Mouse (Mus musculus): ENCODE measurements around the gene Cnrip1. TPM values are rescaled to one million over a fixed set of nuclear protein-coding genes. Genes with fewer than 3 reads are reported as not detected.
A peak's percentile ranks its signal among the peaks of the same experiment; 100 is the strongest.
"Not testable (repeated sequence)": the region's sequence is repeated elsewhere in the genome, so short reads cannot be mapped to it uniquely, and the experiment has no call there.

The Cnrip1 gene
- polyA plus RNA-seq, 1 experiment from 2014 or later = 12.7 TPM

DNA sequence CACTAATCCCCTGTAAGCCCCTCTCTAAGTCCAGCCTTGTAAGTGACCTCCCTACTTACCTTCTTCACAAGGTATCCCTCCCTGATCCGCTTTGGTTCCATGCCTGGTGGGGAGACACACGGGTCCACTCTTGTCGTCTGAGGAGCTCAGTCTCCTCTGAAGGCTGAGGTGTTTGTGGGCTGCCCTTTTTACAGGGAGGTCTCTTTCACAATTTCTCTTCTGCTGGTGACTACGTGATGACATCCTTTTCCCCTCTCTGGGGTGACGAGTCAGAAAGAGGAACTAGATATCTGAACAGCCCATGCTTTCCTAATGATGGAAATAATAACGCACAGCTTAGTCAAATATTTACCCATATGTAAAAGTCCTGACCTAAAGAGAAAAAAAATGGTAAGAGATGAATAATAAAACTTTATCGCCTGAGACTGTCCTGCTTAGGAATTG is 42.9 kb upstream of the Cnrip1 start:
- WGBS = 56% methylated on average over 7 of the region's 7 CpGs
- Histone ChIP-seq H3K27ac (replicated peaks in 1 of 2; ENCODE audit: control insufficient read depth in 1 of 2, insufficient read depth in 1 of 2, low read depth in 2 of 2, low read length in 2 of 2) (no peak overlapping the region), H3K9me3 (ENCODE audit: control insufficient read depth, low read length) (no peaks in the 10 kb centered on the region), H3K27me3 (ENCODE audit: control insufficient read depth, insufficient read depth, low read length) (no peaks in the 10 kb centered on the region), H3K9ac (ENCODE audit: low read length) (no peak overlapping the region), H3K4me3 (ENCODE audit: control insufficient read depth in 1 of 2, insufficient read depth in 1 of 2, low read depth in 1 of 2, low read length in 2 of 2) (no peak overlapping the region), H3K4me1 (ENCODE audit: control insufficient read depth in 2 of 2, insufficient read depth in 2 of 2, low read length in 2 of 2) (no peaks in the 10 kb centered on the region), H3K4me2 (ENCODE audit: low read length) (no peak overlapping the region), H3K36me3 (ENCODE audit: control insufficient read depth, insufficient read depth, low read length) (no peaks in the 10 kb centered on the region)
- no peak for ATAC-seq (ENCODE audit: insufficient number of reproducible peaks, insufficient read depth, low FRiP score, low read depth)

DNA sequence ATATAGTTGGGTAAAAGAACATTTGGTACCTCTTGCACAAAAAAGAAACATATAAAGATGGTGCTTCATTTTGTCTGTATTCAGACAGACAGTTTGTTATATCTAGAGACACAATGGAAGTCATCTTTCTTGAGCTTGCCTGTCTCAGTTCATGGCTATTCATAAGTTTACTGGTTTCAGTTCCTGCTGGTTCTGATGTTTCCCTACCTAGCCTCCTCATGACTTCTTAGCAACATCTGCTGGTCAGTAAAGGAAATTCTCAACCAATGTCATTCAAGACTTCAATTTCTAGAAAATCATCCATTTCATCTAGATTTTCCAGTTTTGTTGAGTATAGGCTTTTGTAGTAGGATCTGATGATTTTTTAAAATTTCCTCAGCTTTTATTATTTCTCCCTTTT is 38.4 kb upstream of the Cnrip1 start:
- no peak overlapping the region for H3K9ac ChIP-seq (ENCODE audit: low read length)
- H3K36me3 ChIP-seq (ENCODE audit: control insufficient read depth, insufficient read depth, low read length) = no peaks in the 10 kb centered on the region
- no peak overlapping the region for H3K4me3 ChIP-seq (ENCODE audit: control insufficient read depth in 1 of 2, insufficient read depth in 1 of 2, low read depth in 1 of 2, low read length in 2 of 2)
- H3K4me1 ChIP-seq (ENCODE audit: control insufficient read depth in 2 of 2, insufficient read depth in 2 of 2, low read length in 2 of 2) = no peaks in the 10 kb centered on the region
- no peak overlapping the region for H3K4me2 ChIP-seq (ENCODE audit: low read length)
- no peak for ATAC-seq (ENCODE audit: insufficient number of reproducible peaks, insufficient read depth, low FRiP score, low read depth)
- no peaks in the 10 kb centered on the region for H3K27me3 ChIP-seq (ENCODE audit: control insufficient read depth, insufficient read depth, low read length)
- no peak overlapping the region for H3K27ac ChIP-seq (replicated peaks in 1 of 2; ENCODE audit: control insufficient read depth in 1 of 2, insufficient read depth in 1 of 2, low read depth in 2 of 2, low read length in 2 of 2)
- H3K9me3 ChIP-seq (ENCODE audit: control insufficient read depth, low read length) = no peaks in the 10 kb centered on the region

DNA sequence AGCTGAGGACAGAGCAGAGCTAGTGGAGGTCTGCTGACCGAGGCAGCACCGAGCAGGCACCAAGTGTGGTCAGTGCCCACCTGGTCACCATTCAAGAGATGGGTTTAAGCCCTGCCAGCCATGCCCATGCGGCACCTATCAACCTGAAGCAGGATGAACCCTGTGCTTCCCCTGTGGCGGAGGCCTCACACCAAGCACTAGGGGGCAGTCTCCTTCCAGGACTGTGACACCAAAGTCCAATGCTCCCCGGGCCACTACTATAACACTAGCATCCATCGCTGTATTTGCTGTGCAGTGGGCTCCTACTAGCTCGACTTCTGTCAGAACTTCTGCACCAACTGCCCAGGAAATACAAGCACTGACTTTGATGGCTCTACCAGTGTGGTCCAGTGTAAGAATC is 32.1 kb upstream of the Cnrip1 start:
- H3K4me3 ChIP-seq (ENCODE audit: control insufficient read depth in 1 of 2, insufficient read depth in 1 of 2, low read depth in 1 of 2, low read length in 2 of 2) = no peak overlapping the region
- ATAC-seq (ENCODE audit: insufficient number of reproducible peaks, insufficient read depth, low FRiP score, low read depth) = no peak
- no peaks in the 10 kb centered on the region for H3K36me3 ChIP-seq (ENCODE audit: control insufficient read depth, insufficient read depth, low read length)

DNA sequence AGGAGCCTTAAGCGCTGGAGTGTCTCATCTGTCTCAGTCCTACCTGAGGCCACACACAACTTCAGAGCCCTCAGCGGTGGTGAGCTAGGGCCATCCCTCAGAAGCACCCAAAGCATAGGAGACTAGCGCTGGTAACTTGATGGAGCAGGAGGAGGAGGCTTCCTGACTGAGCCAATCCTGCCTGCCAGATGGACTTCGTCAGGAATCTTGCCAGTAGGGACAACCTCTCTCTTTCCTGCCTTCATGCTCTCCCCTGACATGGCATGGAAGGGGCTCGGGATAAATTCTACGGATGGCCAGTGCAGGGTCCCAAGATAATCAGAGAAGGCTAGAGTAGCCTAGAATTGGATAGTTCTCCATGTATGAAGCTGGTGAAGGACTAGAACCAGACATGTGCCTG is 28.2 kb upstream of the Cnrip1 start:
- Histone ChIP-seq H3K27me3 (ENCODE audit: control insufficient read depth, insufficient read depth, low read length) (no peaks in the 10 kb centered on the region), H3K4me2 (ENCODE audit: low read length) (no peak overlapping the region), H3K36me3 (ENCODE audit: control insufficient read depth, insufficient read depth, low read length) (no peaks in the 10 kb centered on the region), H3K9ac (ENCODE audit: low read length) (no peak overlapping the region), H3K27ac (replicated peaks in 1 of 2; ENCODE audit: control insufficient read depth in 1 of 2, insufficient read depth in 1 of 2, low read depth in 2 of 2, low read length in 2 of 2) (no peak overlapping the region), H3K9me3 (ENCODE audit: control insufficient read depth, low read length) (peaks cover 3% of the 10 kb centered on the region; the same call in 1 of the 2 replicates), H3K4me3 (ENCODE audit: control insufficient read depth in 1 of 2, insufficient read depth in 1 of 2, low read depth in 1 of 2, low read length in 2 of 2) (no peak overlapping the region), H3K4me1 (ENCODE audit: control insufficient read depth in 2 of 2, insufficient read depth in 2 of 2, low read length in 2 of 2) (no peaks in the 10 kb centered on the region)
- WGBS = 64% methylated on average over 6 of the region's 6 CpGs
- ATAC-seq (ENCODE audit: insufficient number of reproducible peaks, insufficient read depth, low FRiP score, low read depth) = no peak

More for the DNA sequence above, 32.1 kb upstream of the Cnrip1 start:
- Histone ChIP-seq H3K9me3 (ENCODE audit: control insufficient read depth, low read length) (peaks cover 4% of the 10 kb centered on the region; the same call in 1 of the 2 replicates), H3K9ac (ENCODE audit: low read length) (no peak overlapping the region), H3K27ac (replicated peaks in 1 of 2; ENCODE audit: control insufficient read depth in 1 of 2, insufficient read depth in 1 of 2, low read depth in 2 of 2, low read length in 2 of 2) (no peak overlapping the region), H3K4me2 (ENCODE audit: low read length) (no peak overlapping the region), H3K27me3 (ENCODE audit: control insufficient read depth, insufficient read depth, low read length) (no peaks in the 10 kb centered on the region), H3K4me1 (ENCODE audit: control insufficient read depth in 2 of 2, insufficient read depth in 2 of 2, low read length in 2 of 2) (no peaks in the 10 kb centered on the region)
- 82% methylated on average over 7 of the region's 7 CpGs for WGBS

DNA sequence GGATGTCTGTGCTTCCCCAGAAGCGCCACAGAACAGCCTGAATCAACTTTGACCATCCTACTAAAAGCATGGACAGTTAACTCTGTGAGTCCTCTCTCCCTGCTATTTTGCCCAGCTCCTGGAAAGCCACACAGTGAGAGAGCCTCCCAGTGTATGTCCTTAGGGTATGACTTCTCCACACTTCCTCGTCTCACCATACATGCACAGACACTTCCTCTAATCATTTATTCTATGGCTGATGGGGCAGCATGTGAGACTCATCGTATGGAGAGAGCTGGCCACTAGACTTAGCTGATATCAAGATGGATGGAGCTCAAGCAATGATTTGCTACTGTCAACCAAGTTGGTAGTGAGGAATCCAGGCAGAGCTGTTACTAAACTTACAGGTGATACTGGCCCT is 27.4 kb upstream of the Cnrip1 start:
- H3K4me1 ChIP-seq (ENCODE audit: control insufficient read depth in 2 of 2, insufficient read depth in 2 of 2, low read length in 2 of 2) = no peaks in the 10 kb centered on the region
- no peaks in the 10 kb centered on the region for H3K27me3 ChIP-seq (ENCODE audit: control insufficient read depth, insufficient read depth, low read length)
- no peak overlapping the region for H3K4me2 ChIP-seq (ENCODE audit: low read length)
- no peaks in the 10 kb centered on the region for H3K36me3 ChIP-seq (ENCODE audit: control insufficient read depth, insufficient read depth, low read length)
- no peak overlapping the region for H3K27ac ChIP-seq (replicated peaks in 1 of 2; ENCODE audit: control insufficient read depth in 1 of 2, insufficient read depth in 1 of 2, low read depth in 2 of 2, low read length in 2 of 2)
- ATAC-seq (ENCODE audit: insufficient number of reproducible peaks, insufficient read depth, low FRiP score, low read depth) = no peak
- H3K4me3 ChIP-seq (ENCODE audit: control insufficient read depth in 1 of 2, insufficient read depth in 1 of 2, low read depth in 1 of 2, low read length in 2 of 2) = no peak overlapping the region
- no peaks in the 10 kb centered on the region for H3K9me3 ChIP-seq (ENCODE audit: control insufficient read depth, low read length)
- WGBS = 84% methylated on average over 3 of the region's 3 CpGs
- H3K9ac ChIP-seq (ENCODE audit: low read length) = no peak overlapping the region

DNA sequence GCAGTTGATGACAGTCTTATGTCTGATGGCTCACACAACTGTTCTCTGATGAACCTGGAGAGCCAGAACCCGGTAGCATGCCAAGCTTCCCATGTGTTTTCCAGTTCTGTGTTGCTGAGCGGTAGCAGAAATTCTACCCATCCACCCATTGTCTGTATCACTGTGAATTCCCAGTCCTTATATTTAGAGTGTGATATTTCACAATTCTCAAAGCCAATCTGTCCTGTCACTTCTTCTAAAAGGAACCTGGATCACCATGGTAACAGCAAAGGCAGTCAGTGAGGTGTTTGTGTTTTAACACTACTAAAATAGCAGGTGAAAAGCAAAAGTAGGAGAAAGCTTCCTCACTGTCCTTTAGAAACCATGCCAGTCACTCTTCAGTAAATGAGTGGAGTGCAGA is 5.6 kb upstream of the Cnrip1 start:
- H3K9ac ChIP-seq (ENCODE audit: low read length) = no peak overlapping the region
- WGBS = 81% methylated on average over 2 of the region's 2 CpGs
- H3K36me3 ChIP-seq (ENCODE audit: control insufficient read depth, insufficient read depth, low read length) = no peaks in the 10 kb centered on the region
- H3K4me2 ChIP-seq (ENCODE audit: low read length) = no peak overlapping the region
- ATAC-seq (ENCODE audit: insufficient number of reproducible peaks, insufficient read depth, low FRiP score, low read depth) = no peak
- no peak overlapping the region for H3K4me3 ChIP-seq (ENCODE audit: control insufficient read depth in 1 of 2, insufficient read depth in 1 of 2, low read depth in 1 of 2, low read length in 2 of 2)
- H3K27ac ChIP-seq (replicated peaks in 1 of 2; ENCODE audit: control insufficient read depth in 1 of 2, insufficient read depth in 1 of 2, low read depth in 2 of 2, low read length in 2 of 2) = no peak overlapping the region
- no peaks in the 10 kb centered on the region for H3K4me1 ChIP-seq (ENCODE audit: control insufficient read depth in 2 of 2, insufficient read depth in 2 of 2, low read length in 2 of 2)
- H3K27me3 ChIP-seq (ENCODE audit: control insufficient read depth, insufficient read depth, low read length) = no peaks in the 10 kb centered on the region
- H3K9me3 ChIP-seq (ENCODE audit: control insufficient read depth, low read length) = no peaks in the 10 kb centered on the region

DNA sequence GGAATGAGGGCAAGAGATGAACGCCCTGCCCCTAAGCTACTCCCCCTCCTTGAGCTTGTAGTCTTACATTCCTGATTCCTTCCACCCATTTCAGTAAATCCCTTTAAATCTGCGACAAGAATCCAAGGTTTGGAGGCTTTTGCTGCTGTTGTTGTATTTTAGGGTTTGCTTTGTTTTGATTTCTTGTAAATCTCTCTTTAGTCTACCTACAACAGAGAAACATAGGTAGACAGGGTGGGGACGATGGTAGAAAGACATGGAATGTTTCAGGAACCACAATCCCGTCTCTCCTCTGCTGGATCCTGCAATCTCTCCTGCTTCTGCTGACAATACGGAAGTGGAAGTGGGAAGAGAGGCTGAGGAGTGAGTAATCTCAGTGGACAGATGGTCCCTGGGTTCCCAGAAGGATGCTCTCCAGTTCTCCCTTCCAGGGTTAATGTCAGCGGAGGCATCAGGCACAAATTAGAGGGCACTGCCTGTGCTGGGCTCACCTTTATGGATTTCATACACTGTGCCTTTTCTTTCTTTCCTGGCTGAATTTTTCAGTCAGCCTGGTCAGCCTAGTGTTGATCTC is 1.2 kb downstream of the Cnrip1 start:
- Histone ChIP-seq H3K4me2 (ENCODE audit: low read length) (peak overlapping the region; percentile 84), H3K27me3 (ENCODE audit: control insufficient read depth, insufficient read depth, low read length) (no peaks in the 10 kb centered on the region), H3K36me3 (ENCODE audit: control insufficient read depth, insufficient read depth, low read length) (no peaks in the 10 kb centered on the region), H3K9me3 (ENCODE audit: control insufficient read depth, low read length) (no peaks in the 10 kb centered on the region), H3K4me1 (ENCODE audit: control insufficient read depth in 2 of 2, insufficient read depth in 2 of 2, low read length in 2 of 2) (peaks cover 0 to 4% of the 10 kb centered on the region in 2 experiments; a peak in 2 of 4 replicates), H3K9ac (ENCODE audit: low read length) (peak overlapping the region; percentile 72), H3K27ac (replicated peaks in 1 of 2; ENCODE audit: control insufficient read depth in 1 of 2, insufficient read depth in 1 of 2, low read depth in 2 of 2, low read length in 2 of 2) (peak overlapping the region; percentile 62 to 66; a peak in 1 of 4 replicates), H3K4me3 (ENCODE audit: control insufficient read depth in 1 of 2, insufficient read depth in 1 of 2, low read depth in 1 of 2, low read length in 2 of 2) (peak overlapping the region; percentile 52 to 78)
- ATAC-seq (ENCODE audit: insufficient number of reproducible peaks, insufficient read depth, low FRiP score, low read depth) = no peak
- 20% methylated on average over 6 of the region's 6 CpGs for WGBS

DNA sequence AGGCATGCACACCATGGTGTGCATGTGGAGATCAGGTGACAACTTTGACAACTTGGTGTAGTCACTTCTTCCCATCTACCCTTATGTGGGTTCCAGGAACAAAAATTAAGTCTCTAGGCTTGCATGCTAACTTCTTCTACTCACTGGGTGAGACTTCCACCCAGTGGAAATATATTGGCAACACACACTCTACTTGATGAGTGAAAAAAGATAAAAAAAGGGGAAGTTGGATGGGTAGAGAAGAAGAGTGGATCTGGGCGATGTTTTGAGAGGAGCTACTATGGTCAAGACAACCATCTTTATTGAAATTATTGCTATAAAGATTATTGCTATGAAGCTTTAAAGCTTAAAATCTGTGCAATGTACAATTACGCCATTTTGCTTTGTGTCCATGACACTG is 18.0 kb downstream of the Cnrip1 start:
- not testable (repeated sequence) for H3K27ac ChIP-seq (replicated peaks in 1 of 2; ENCODE audit: control insufficient read depth in 1 of 2, insufficient read depth in 1 of 2, low read depth in 2 of 2, low read length in 2 of 2); H3K27me3 ChIP-seq (ENCODE audit: control insufficient read depth, insufficient read depth, low read length); H3K4me2 ChIP-seq (ENCODE audit: low read length); H3K4me1 ChIP-seq (ENCODE audit: control insufficient read depth in 2 of 2, insufficient read depth in 2 of 2, low read length in 2 of 2); H3K9me3 ChIP-seq (ENCODE audit: control insufficient read depth, low read length); ATAC-seq (ENCODE audit: insufficient number of reproducible peaks, insufficient read depth, low FRiP score, low read depth); H3K9ac ChIP-seq (ENCODE audit: low read length); H3K4me3 ChIP-seq (ENCODE audit: control insufficient read depth in 1 of 2, insufficient read depth in 1 of 2, low read depth in 1 of 2, low read length in 2 of 2); H3K36me3 ChIP-seq (ENCODE audit: control insufficient read depth, insufficient read depth, low read length)
- WGBS = 79% methylated on average over 2 of the region's 2 CpGs
